Mouse (Mus musculus): ENCODE measurements around the gene Slc17a5.

The Slc17a5 gene

DNA sequence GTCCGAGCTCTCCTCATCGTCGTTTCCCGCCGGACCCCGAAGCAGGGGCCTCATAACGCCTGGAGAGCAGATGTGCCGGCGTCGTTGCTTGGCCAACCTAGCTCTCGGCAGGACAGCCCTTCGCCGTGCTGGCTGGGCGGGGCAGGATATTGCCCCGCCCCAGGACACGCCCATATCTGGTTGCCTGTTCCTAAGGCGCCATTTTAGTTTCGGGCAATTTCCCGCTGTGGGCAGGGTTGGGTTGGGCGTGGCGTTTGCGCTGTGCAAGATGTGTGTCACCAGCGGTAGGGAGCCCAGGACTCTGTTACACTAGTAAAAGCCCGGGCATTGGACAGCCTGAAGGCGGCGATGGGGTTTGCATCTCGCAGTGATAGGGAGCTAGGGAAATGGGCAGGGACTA, at the start of gene Slc17a5:
Gene Slc17a5 (minus strand): TSS at position 128 of the 400 bp plus-strand sequence.
- peak; percentile 91 to 95 for DNase-seq

DNA sequence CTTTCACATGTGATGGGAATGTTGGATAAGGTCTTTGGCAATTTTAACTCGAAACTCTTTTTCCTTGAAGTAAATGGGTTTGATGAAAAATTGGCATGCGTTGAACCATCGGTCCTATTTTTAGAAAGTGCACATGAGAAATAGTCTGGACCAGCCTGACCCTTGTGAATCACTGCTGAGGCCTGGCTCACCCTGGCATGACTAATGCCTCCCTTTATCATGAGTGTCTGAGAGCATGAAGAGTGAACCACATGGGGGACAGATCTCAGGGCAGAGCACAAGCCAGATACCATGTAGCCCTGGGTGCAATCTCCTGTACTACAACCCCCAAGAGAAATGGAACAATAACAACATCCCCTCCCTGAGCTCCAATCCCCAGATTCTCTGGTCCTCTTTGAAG, 46.1 kb upstream of the Slc17a5 start:
- no peak for DNase-seq

DNA sequence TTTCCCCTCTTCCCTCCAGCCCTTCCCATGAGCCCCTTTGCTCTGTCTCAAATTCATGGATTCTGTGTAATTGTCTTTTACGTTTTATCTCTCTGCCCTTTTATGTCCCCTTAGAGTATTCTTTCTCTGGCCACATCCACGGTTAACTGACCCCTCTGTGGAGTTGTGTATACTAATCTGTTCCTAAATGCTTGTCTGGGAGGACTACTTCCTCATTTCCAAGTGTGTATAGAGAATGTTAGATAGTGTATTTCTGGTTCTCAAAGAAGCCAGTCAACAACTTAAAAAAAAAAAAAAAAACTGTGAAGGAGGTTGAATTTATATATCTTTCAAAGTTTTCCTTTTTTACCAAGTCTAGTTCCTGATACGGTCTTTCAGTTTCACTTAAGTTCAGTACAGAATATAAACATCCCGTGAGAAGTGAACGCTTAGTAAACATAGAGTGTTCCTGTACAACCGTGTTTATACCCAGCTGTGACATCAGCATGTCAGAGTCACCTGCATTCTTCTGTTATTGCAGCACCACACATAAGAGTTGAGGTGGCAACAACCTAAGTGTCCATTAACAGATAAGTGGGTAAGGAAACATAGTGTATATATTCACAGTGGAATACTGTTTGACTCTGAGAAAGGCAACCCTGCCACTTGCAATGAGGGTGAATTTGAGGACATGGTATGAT, 44.1 kb upstream of the Slc17a5 start:
- no peak for DNase-seq

DNA sequence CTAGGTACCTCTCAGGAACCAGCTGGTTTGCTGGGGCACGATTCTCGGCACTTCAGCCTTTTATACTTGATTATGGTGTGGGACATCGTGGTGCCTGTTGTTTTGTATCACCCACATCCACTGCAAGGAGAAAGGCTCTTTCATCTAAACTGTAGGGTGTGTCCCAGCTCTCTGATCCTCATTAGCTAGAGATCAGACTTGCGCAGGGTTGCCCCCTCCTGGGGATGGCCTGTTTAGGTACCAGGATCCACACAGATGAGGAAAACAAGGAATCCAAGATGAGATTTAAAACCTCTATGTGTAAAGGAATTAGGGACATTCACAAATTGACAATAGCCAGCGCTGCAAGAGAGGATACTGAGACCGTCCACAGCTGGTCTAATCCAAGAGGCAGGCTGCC, 42.1 kb upstream of the Slc17a5 start:
- no peak for DNase-seq

DNA sequence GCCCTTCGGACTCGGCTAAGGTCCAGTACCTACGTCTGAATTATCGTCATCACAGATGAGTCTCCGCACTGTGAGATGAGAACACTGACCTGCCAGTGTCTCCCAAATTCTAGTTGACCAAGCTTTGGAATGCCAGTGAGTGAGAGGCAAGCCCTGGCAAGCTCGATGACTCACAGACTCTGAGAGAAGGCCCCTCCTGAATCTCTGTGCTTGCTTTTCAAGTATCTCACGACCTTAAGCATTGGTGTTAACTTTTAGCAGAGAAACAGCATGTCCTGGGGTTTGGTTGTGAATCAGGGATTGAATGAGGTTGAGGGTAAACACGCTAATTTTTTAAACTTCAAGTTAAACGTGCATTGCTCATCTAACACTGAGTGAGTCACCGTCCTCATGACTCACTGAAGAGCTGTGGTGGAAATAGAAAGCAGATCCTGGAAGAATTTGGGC, 35.5 kb upstream of the Slc17a5 start:
- no peak for DNase-seq

DNA sequence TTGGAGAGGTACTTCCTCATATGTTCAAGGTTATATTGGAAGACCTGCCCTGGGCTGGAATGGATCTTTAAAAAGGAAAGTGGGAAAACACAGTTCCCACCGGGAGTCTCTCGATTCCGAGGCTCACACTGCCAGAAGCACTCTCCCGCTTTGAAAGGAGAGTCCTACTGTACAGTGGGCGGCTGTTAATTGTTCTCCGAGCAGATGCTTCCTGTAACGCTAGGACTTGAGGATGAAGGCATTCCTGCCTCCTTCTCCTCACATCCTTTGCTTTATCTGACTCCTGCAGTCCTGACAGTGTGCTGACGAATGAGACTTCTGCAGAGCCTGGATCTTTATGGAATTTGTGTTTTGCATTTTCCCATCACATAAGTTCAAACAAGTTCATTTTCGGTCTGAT, 31.4 kb upstream of the Slc17a5 start:
- DNase-seq = no peak

DNA sequence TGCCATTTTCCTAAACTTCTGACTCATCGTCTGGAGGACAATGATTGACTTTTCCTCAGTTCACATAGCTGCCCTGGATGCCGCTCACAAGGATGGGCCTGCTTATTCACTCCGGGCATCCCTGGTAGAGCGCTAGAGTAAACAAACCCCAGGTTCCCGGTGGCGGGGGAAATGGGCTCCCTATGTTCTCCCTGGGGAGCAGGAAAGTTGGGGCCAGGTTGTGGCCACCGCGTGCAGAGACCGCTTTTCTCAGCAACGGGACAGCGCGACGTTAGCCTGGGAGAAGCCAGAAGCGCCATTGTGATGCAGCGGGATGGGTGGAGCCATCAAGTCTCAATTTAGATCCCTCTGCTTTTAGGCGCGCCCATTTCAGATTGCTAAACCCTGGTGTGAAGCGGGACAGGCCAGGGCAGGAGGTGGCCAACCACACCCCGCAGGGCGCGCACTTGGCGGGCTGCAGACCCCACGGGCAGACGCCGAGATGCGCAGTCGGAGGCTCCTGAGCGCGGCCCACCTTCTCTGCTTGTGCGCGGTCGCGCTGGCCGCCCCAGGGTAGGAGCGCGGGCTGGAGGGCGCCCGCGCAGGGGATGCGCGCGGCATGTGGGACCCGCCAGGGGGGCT, 27.7 kb upstream of the Slc17a5 start, which contains the start of gene Cd109:
Gene Cd109 (plus strand): TSS at position 146 of the 621 bp plus-strand sequence.
- DNase-seq = no peak

DNA sequence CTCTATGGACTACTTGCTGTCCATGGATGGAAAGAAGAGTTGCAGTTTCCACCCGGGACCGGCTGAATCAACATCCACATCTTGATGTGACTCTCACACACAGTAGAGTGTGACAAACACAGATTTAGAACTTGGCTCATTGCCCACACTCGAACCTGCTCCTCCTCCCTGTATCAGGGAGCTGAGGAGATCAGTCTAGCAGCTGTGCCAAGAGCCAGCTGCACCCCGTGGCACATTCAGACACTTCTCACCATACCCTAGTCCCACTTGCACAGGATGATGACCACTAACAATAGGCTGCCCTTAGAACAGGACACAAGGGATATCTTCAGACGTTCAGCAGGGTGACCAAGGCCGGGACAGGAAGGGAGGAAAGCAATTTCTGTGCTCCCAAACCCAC, 26.4 kb upstream of the Slc17a5 start:
- DNase-seq = no peak

DNA sequence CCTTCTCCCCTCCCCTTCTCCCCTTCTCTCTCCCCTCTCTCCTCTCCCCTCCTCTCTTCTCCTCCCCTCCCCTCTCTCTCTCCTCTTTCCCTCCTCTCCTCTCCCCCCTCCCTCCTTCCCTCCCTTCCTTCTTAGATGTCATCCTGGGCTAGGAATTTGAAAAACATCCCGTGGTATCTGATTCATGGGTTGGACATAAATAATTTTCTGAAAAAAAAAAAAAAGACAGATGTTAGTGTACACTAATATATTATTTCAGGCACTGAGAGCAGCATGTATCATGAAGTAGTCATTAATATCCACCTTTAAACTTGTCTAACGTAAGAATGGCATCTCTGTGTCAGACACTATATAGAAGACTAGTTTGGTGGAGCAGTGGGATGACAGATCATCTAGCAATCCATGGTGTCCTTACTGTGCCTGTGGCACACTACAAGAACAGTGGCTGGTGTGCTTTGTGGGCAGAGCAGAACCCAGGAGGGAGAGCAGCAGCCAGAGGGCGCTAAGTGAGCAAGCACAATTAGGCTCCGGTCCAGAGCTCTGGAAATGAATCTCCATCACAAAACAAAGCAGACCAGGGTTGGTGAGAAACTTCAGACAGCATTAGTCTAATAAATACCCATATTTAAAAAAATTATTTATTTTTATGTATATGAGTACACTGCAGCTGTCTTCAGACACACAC, 13.3 kb upstream of the Slc17a5 start:
- no peak for DNase-seq

DNA sequence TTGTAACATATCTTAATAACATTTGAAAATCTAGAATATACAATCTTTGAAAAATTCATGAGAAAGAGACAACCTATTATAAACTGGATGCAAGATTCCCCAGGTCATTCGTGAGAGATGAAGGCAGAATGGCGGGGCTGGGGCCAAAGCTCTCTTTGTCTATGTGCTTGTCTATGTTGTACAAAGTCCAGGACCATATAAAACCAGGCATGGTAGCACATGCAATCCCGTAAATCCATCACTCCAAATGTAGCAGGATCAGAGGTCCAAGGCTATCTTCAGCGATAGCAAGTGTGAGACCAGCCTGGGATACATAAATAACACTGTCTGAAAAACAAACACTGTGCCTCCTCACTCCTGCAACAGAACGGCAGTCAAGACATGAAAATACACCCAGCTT, 12.1 kb upstream of the Slc17a5 start:
- DNase-seq = no peak

DNA sequence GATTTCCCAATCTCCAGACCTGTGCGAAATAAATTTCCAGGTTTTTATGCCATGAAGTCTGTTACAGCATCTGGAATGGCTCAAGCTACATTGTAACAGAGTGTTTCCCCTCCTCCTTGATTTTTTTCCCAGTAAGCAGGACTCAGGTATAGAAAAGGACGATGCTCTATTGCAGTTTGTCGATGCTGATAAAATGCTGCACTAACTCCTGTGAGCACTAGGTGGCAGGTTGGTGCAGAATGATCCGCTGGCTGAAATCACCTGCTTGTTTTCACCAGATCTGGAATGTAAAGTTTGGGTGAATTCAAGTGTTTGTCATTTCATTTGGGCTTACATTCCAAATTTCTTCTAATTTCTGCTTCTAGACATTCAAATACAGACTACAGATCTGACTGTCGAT, 9.0 kb upstream of the Slc17a5 start:
- DNase-seq = peak in 1 of 2 experiments; percentile 38

DNA sequence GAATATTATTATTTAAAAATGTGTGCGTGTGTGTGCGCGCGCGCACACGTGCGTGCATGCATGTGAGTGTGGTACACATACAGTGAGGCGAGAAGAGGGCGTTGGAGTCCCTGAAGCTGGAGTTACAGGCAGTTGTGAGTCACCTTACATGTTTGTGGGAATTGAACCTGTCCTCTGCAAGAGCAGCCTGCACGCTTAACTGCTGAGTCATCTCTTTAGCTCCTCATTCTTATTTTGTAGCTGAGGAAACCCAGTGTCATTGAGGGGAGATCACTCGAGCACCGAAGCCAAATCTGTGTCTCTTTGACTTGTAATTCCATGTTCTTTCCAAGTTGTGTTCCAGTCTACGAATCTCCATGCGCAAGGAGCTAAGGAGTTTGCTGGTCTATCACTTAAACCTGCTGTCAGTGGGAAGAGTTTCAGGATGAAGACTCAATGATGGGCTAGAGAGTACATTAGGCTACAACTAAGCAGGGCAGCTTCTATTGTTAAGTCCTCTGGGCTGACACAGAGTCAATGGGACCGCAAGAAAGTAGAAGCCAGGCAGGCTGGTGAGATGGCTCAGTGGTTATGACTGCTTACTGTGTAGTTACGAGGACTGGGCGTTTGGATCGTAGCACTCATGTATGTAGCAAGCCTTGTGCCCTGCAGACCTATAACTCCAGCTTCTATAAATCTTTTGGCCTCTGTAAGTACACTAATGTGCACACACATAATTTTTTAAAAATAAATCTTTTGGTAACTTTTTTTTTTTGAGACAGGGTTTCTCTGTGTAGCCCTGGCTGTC, 8.1 kb upstream of the Slc17a5 start:
- DNase-seq = no peak

DNA sequence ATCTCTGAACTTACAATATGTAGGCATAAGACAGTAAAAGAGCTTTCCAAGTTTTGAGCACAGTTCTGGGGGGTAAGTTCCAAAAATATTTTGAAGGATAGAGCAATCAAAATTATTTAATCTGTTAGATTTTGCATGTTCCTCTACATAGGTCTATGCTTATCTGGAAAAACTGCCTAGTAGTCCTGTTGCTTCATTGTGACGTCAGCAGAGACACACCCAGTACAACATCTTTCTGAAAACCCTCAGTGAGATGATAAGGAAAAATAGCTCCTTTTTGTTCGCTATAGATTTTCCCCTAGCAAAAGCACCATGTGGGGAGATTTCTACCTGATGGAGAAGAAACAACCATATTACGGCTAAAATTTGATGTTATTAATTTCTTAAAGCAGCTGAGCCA, 7.4 kb upstream of the Slc17a5 start:
- no peak for DNase-seq

DNA sequence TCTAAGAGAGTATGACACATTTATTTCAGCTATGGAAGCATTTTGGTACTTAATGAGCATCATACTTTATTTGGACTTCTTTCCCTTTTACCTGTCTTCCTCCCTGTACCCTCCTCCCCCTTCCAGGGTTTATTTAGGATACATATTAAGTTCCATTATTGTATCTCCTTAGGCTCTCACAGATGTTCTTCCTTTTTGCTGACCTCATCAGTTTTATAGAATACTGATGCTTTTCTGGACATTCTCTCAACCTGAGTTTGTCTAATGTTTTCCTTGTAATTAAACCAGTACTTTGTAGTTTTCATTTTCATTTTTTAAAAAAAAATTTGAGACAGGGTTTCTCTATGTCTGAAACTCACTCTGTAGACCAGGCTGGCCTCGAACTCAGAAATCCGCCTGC, 2.6 kb upstream of the Slc17a5 start:
- DNase-seq = no peak

DNA sequence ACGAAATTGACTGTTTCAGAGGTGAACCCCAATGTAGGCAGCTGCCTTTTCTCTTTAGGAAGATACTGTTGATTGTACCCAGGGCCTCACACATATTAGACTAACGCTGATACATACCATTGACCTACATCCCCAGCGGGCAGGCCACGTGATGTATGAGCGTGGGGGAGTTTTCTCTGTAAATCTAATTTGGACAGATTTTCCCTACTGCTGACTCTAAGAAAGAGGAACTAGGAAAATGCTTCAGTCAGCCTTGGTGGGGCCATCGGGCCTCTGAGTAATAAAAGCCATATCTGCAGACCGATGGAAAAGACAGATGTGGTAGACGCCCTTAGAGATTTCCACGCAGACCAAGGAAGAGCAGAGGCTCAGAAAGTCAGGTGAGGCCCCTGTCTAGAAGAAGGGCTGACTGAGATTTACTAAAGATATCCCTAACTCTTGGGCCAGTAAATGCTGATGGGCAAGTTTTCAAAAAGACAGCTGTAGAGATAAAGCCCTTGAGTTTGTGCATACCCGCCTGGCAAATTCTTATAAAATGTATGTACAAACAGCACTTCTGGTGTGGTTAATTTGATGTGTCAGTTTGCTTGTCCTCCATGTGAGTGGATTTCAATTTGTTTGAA, 681 bp upstream of the Slc17a5 start:
- DNase-seq = peak; percentile 29 to 45

DNA sequence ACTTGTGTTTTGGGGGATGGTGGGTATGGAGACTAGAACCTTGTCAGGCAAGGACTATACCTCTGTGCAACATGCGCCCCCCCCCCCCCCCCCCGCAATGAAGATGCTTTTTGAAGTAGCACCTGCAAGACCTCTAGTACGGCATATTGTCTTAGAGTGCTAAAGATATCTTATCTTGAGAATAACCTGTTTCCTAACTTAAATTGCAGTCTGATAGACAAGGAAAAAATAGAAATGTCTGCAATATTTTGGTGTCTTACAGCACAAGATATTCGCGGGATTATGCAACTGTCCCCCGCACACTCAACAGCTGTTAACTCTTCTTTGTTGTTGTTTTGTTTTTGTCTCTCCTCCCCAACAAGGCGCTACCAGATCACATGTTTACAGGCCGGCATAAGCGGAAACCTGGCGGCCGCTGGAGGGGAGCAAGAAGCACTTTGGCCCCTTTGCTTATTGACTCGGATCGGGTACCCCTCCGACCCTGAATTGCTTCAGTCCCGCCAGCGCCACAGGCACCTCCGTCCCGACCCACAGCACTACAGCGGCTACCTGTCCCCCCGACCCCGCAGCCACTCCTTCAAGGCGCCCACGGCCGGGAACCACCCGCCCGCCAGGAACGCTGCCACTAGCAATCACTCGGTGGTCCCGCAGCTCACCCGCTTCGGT, 490 bp downstream of the Slc17a5 start:
- DNase-seq = no peak

DNA sequence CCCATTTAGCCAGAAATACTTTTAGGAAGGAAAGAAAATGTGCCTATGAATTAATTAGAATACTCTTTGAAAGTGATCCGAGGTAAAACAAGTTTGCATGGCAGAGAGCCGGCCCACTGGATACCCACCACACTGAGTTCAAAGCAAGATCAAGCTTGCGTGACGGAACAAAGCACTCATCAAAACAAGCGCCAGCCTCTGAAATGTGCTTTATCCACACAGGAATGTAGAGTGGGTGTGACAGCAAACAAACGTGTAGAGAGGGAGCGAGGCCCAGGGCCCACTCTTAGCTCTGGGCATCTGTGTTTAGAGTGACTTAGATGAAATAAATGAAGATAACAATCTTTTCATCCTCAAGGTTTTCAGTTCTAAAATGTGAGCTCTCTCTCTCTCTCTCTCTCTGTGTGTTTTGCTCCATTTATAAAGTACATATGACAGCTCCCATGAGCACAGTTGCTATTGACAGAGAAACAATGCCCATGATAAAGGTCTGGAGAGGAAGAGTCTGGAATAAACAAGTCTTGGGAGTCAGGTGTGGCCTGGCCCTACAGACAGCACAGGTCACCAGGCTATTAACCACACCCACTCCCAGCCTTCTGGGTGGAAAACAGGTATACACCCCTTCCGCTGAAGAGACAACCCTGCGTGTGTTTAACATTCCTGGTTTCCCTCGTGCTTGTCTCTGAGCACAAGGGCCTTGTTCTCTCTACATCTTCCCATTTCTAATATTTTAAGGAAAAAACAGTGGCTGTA, 8.0 kb downstream of the Slc17a5 start:
- no peak for DNase-seq

DNA sequence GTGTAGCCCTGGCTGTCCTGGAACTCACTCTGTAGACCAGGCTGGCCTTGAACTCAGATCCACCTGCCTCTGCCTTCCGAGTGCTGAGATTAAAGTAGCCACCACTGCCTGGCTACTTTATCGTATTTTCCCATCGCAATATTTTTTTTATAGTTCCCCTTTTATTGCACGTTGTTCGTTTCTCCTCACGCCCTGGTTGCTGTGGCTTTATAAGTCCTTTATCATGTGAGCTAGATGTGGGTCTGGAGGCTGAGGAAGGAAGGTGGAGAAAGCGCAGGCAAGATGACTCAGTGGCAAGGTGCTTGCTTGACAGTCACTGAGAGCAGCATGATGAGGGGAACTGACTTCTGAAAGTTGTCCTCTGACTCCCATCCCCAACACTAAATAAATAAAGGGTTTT, 9.0 kb downstream of the Slc17a5 start:
- DNase-seq = no peak

DNA sequence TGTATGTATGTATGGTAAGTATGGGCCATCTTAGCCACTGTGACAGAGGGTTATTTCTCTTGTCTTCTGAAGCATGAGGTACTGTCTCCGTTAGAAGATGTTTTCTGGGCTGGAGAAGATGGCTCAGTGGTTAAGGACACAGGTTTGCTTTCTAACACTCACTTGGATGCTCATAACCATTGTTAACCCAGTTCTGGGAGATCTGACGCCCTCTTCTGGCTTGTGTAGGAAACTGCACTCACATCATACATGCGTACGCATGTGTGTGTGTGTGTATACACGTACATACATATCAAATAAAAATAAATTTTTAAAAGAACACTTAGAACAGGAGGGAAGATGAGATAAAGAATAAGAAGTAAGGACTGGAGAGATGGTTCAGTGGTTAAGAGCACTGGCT, 11.4 kb downstream of the Slc17a5 start:
- no peak for DNase-seq

DNA sequence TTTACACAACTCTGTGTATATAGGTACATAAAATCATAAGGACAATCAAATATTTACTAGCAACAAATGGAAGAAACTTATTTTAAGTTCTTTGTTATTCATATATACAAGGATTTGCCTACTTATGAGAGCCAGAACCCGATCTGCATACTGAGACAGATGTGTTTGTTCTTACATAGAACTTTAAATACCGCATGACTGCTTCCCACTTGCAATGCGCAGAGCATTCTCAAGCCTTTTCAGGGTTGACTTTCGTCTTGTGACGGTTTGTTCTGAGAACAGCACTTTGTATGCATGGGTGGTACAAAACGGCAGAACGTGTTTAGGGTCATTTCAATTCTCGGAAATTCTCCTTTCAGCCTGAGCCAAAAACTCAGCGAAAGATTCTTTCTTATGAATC, 17.9 kb downstream of the Slc17a5 start:
- no peak for DNase-seq

DNA sequence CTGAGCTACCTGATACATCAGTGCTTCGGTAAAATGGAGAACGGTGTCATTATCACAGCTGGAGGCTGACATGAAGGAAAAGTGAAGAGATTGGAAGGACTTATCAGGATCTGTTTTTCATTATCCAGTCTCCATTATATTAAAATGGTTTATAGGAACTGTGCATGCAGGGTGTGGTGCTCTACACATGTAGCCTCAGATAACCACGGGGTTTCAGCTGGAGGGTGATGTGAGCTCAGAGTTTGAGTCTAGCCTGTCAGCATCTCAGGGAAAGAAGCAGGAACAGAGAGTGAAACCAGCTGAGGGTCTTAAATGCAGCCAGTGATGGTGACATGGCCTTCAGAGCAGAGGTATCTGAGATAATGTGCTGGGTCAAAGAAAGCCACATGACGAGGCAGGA, 28.4 kb downstream of the Slc17a5 start:
- no peak for DNase-seq

All from spleen, adult 18-20 months (tissue).